Comparison of ENCODE assay signal across 13 mouse cellular contexts in genomic region chr7:28582841-28583240, GRCm38 (mm10). TPM values are rescaled to one million over a fixed set of nuclear protein-coding genes. Genes with fewer than 3 reads are reported as not detected.
A peak's percentile ranks its signal among the peaks of the same experiment; 100 is the strongest.
DNase-seq lines count a peak whose midpoint lies in the region; ATAC-seq and TF ChIP-seq lines count a peak whose summit lies in the region.
"Had no signal": no experiment of that assay in that cellular context is flagged by ENCODE, and none has a peak within 500 bp of the region (broad histone marks: within the 10 kb centered on the region; RNA-seq: fewer than 3 reads in every experiment).

No protein-coding gene starts in this region.

- H3K36me3 ChIP-seq in small intestine, adult 2 months (ENCODE audit: control insufficient read depth, insufficient read depth, low read length) = no peaks in the 10 kb centered on the region

- H3K4me3 ChIP-seq in layer of hippocampus, adult 2 months = no peak overlapping the region
- H3K4me3 ChIP-seq in small intestine, adult 2 months (ENCODE audit: low read depth, low read length) = no peak overlapping the region
- H3K4me3 ChIP-seq: kidney, embryonic 15.5 days had no signal

- 0 out of 2 replicates have a peak, but pooled peaks have one; percentile 10 for ATAC-seq in common myeloid progenitor, adult 5-6 weeks (replicated peaks; ENCODE audit: low read depth, poor library complexity, severe bottlenecking)
- ATAC-seq: midbrain, embryonic 16.5 days had no signal

- no peak for TF ChIP-seq CTCF in layer of hippocampus, adult 2 months (conservative IDR thresholded peaks at IDR 0.05)
- no peak for TF ChIP-seq CTCF in small intestine, adult 2 months (IDR thresholded peaks at IDR 0.05; ENCODE audit: extremely low read depth, insufficient read length, insufficient replicate concordance, low read depth, low read length)

- H3K27me3 ChIP-seq in small intestine, adult 2 months (ENCODE audit: control insufficient read depth, insufficient read depth, low read length) = no peaks in the 10 kb centered on the region
- H3K27me3 ChIP-seq: kidney, embryonic 15.5 days had no signal

- peak overlapping the region; percentile 91 for H3K27ac ChIP-seq in layer of hippocampus, adult 2 months
- H3K27ac ChIP-seq in small intestine, adult 2 months (ENCODE audit: insufficient read depth, low read depth, low read length) = peak overlapping the region; percentile 44; the same call in 1 of the 2 replicates

- peaks cover 75% of the 10 kb centered on the region for H3K4me1 ChIP-seq in small intestine, adult 2 months (ENCODE audit: control insufficient read depth, insufficient read depth, insufficient read length, low read length)

- WGBS in small intestine, adult 2 months = 52% methylated on average over 11 of the region's 11 CpGs

- no peak for TF ChIP-seq POLR2A in small intestine, adult 2 months (IDR thresholded peaks at IDR 0.05; ENCODE audit: low read depth, low read length)

- DNase-seq in layer of hippocampus, adult 2 months (ENCODE audit: low spot score in 2 of 2) = peak in 1 of 2 experiments; percentile 48
- no peak for DNase-seq in layer of hippocampus, postnatal 36 days
- peak; percentile 39 for DNase-seq in liver
- no peak for DNase-seq in spleen, postnatal 14 days (ENCODE audit: low spot score in 2 of 2)
- no peak for DNase-seq in right cerebral cortex, postnatal 25 days
- DNase-seq: heart, postnatal 4 days had no signal

RNA-seq across cellular contexts. Expression of gene Samd4b, which starts 15.1 kb away (rescaled TPM):
- 10 to 100 TPM; 67.8 to 70.1 TPM for total RNA-seq in layer of hippocampus, adult 2 months (2021)
- total RNA-seq in layer of hippocampus, postnatal 36 days (2021) = 10 to 100 TPM; 66.4 to 79.4 TPM
- 4.6 and 5.4 TPM in 2 replicates for total RNA-seq in common myeloid progenitor, adult 5-6 weeks (2017)
- polyA plus RNA-seq in small intestine, adult 2 months (2012; rRNA removed) = 43.4 and 82.0 TPM in 2 replicates

RNA-seq across cellular contexts. Expression of gene Pak4, which starts 15.1 kb away (rescaled TPM):
- 10 to 100 TPM; 13.7 to 16.2 TPM for total RNA-seq in layer of hippocampus, adult 2 months (2021)
- total RNA-seq in layer of hippocampus, postnatal 36 days (2021) = 10 to 100 TPM; 15.1 to 15.8 TPM
- total RNA-seq in common myeloid progenitor, adult 5-6 weeks (2017) = 5.9 and 7.5 TPM in 2 replicates
- 50.3 and 112 TPM in 2 replicates for polyA plus RNA-seq in small intestine, adult 2 months (2012; rRNA removed)

RNA-seq across cellular contexts. Expression of gene Nccrp1, which starts 35.8 kb away (rescaled TPM):
- under 1 TPM; 0.23 to 0.47 TPM for total RNA-seq in layer of hippocampus, adult 2 months (2021)
- under 1 TPM; 0.48 to 0.52 TPM for total RNA-seq in layer of hippocampus, postnatal 36 days (2021)
- 0.09 TPM in 1 of 2 replicates, not detected in the other for total RNA-seq in common myeloid progenitor, adult 5-6 weeks (2017)
- 0.14 and 2.8 TPM in 2 replicates for polyA plus RNA-seq in small intestine, adult 2 months (2012; rRNA removed)
- total RNA-seq: heart, postnatal 4 days had no signal
- polyA plus RNA-seq: kidney, embryonic 15.5 days had no signal

RNA-seq across cellular contexts. Expression of gene Sycn, which starts 42.2 kb away (rescaled TPM):
- not detected for total RNA-seq in layer of hippocampus, adult 2 months (2021)
- total RNA-seq in layer of hippocampus, postnatal 36 days (2021) = not detected
- not detected in 2 replicates for total RNA-seq in common myeloid progenitor, adult 5-6 weeks (2017)
- polyA plus RNA-seq in small intestine, adult 2 months (2012; rRNA removed) = 32.7 and 16,759 TPM in 2 replicates
- total RNA-seq: heart, postnatal 4 days; left cerebral cortex, postnatal 14 days had no signal
- polyA plus RNA-seq: kidney, embryonic 15.5 days; midbrain, embryonic 16.5 days; urinary bladder, adult 2 months had no signal

RNA-seq across cellular contexts. Expression of gene Acp7, which starts 48.3 kb away (rescaled TPM):
- 1 to 10 TPM; 1.2 to 2.2 TPM for total RNA-seq in layer of hippocampus, adult 2 months (2021)
- 1 to 10 TPM; 1.2 to 1.7 TPM for total RNA-seq in layer of hippocampus, postnatal 36 days (2021)
- total RNA-seq in common myeloid progenitor, adult 5-6 weeks (2017) = not detected in 2 replicates
- polyA plus RNA-seq in small intestine, adult 2 months (2012; rRNA removed) = 0.66 TPM in 1 of 2 replicates, not detected in the other
- total RNA-seq: heart, postnatal 4 days had no signal
- polyA plus RNA-seq: gonadal fat pad, adult 2 months; kidney, embryonic 15.5 days; urinary bladder, adult 2 months had no signal

Comparison
In these comparisons a context has a peak if more than half of its experiments do, and no peak if none do; other contexts are left out.
1. RNA of gene Samd4b, which starts 15.1 kb away (total RNA-seq): 66.4 to 79.4 TPM in layer of hippocampus, postnatal 36 days and 67.8 to 70.1 TPM in layer of hippocampus, adult 2 months; 4.6 to 5.4 TPM in common myeloid progenitor, adult 5-6 weeks; every median in the first group is over 10 times any median in the second.